Mouse (Mus musculus): ENCODE results near the gene Tmem217. TPM values are rescaled to one million over a fixed set of nuclear protein-coding genes. Genes with fewer than 3 reads are reported as not detected.
A peak's percentile ranks its signal among the peaks of the same experiment; 100 is the strongest.

The Tmem217 gene
- total RNA-seq, 1 experiment = 0.31 TPM

DNA sequence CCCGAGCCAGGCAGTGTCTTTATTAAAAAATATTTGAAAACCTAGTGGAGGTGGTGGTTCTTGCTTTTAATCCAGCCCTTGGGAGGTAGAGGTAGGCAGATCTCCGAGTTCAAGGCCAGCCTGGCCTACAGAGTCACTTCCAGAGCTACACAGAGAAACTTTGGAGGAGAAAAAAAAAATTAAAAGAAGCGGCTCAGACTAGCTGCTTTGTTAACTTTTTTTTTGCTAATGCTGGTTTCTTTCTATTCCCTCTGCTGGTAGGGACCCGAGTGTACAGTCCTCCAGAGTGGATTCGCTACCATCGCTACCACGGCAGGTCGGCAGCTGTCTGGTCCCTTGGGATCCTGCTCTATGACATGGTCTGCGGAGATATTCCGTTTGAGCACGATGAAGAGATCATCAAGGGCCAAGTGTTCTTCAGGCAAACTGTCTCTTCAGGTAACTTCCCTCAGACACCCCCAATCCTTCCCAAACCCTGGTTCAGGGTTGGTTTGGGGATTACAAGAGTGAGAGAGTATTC is 58.7 kb downstream of the Tmem217 start:
- no peak for TF ChIP-seq ZC3H11A (IDR thresholded peaks at IDR 0.05; ENCODE audit: borderline replicate concordance, low read depth, low read length)
- TF ChIP-seq ZNF384 (IDR thresholded peaks at IDR 0.05; ENCODE audit: low read depth, low read length) = no peak
- no peak for TF ChIP-seq HCFC1 (IDR thresholded peaks at IDR 0.05; ENCODE audit: borderline replicate concordance, insufficient read depth, low read length)
- no peak for TF ChIP-seq MAFK (IDR thresholded peaks at IDR 0.05; ENCODE audit: insufficient read depth, low read depth, low read length)
- TF ChIP-seq CHD2 (IDR thresholded peaks at IDR 0.05; ENCODE audit: low read depth, low read length) = no peak
- in situ Hi-C loops (cut with MboI; ENCODE audit: low sequenced_read_pairs in 2 of 2, unreplicated experiment in 2 of 2) = no loop called here
- Histone ChIP-seq H3K4me1 (ENCODE audit: control insufficient read depth in 2 of 2, insufficient read depth in 2 of 2, low read length in 2 of 2, poor library complexity in 1 of 2) (peaks cover 2 to 3% of the 10 kb centered on the region in 2 experiments; a peak in 2 of 4 replicates), H3K4me3 (ENCODE audit: insufficient read depth in 1 of 2, low read depth in 1 of 2, low read length in 2 of 2, poor library complexity in 1 of 2, severe bottlenecking in 1 of 2) (peak overlapping the region; percentile 71 to 99), H3K9ac (ENCODE audit: insufficient read depth, low read depth, low read length, poor library complexity, severe bottlenecking) (peak overlapping the region; percentile 68; the same call in 1 of the 2 replicates), H3K27ac (ENCODE audit: insufficient read depth, low read depth, low read length, poor library complexity, severe bottlenecking) (peak overlapping the region; percentile 42; the same call in 1 of the 2 replicates), H3K36me3 (ENCODE audit: control insufficient read depth, insufficient read depth, low read length, poor library complexity, severe bottlenecking) (peaks cover 35% of the 10 kb centered on the region), H3K9me3 (ENCODE audit: control insufficient read depth, insufficient read depth, low read depth, low read length) (no peaks in the 10 kb centered on the region)
- no peak for DNase-seq (ENCODE audit: low read depth, low spot score)

GRCm38 (mm10) chr17:29492269-29493191 is 59.7 kb downstream of the Tmem217 start:
- H3K9me3 ChIP-seq (ENCODE audit: control insufficient read depth, insufficient read depth, low read depth, low read length) = no peaks in the 10 kb centered on the region
- in situ Hi-C loops (cut with MboI; ENCODE audit: low sequenced_read_pairs in 2 of 2, unreplicated experiment in 2 of 2) = no loop called here
- H3K27ac ChIP-seq (ENCODE audit: insufficient read depth, low read depth, low read length, poor library complexity, severe bottlenecking) = peak overlapping the region; percentile 76
- H3K4me3 ChIP-seq (ENCODE audit: insufficient read depth in 1 of 2, low read depth in 1 of 2, low read length in 2 of 2, poor library complexity in 1 of 2, severe bottlenecking in 1 of 2) = peak overlapping the region; percentile 71 to 99
- peaks cover 2 to 4% of the 10 kb centered on the region in 2 experiments; a peak in 2 of 4 replicates for H3K4me1 ChIP-seq (ENCODE audit: control insufficient read depth in 2 of 2, insufficient read depth in 2 of 2, low read length in 2 of 2, poor library complexity in 1 of 2)
- peak; percentile 88 for DNase-seq (ENCODE audit: low read depth, low spot score)
- H3K36me3 ChIP-seq (ENCODE audit: control insufficient read depth, insufficient read depth, low read length, poor library complexity, severe bottlenecking) = peaks cover 35% of the 10 kb centered on the region
- peak; percentile 52 for TF ChIP-seq ZC3H11A (IDR thresholded peaks at IDR 0.05; ENCODE audit: borderline replicate concordance, low read depth, low read length)
- TF ChIP-seq MAFK (IDR thresholded peaks at IDR 0.05; ENCODE audit: insufficient read depth, low read depth, low read length) = peak; percentile 40; the same call in 1 of the 2 replicates
- TF ChIP-seq ZNF384 (IDR thresholded peaks at IDR 0.05; ENCODE audit: low read depth, low read length) = peak; percentile 100
- TF ChIP-seq CHD2 (IDR thresholded peaks at IDR 0.05; ENCODE audit: low read depth, low read length) = no peak
- TF ChIP-seq HCFC1 (IDR thresholded peaks at IDR 0.05; ENCODE audit: borderline replicate concordance, insufficient read depth, low read length) = no peak
- peak overlapping the region; percentile 98 for H3K9ac ChIP-seq (ENCODE audit: insufficient read depth, low read depth, low read length, poor library complexity, severe bottlenecking)

GRCm38 (mm10) chr17:29491591-29492268 is 60.5 kb downstream of the Tmem217 start:
- H3K9ac ChIP-seq (ENCODE audit: insufficient read depth, low read depth, low read length, poor library complexity, severe bottlenecking) = peak overlapping the region; percentile 98
- in situ Hi-C loops (cut with MboI; ENCODE audit: low sequenced_read_pairs in 2 of 2, unreplicated experiment in 2 of 2) = no loop called here
- H3K4me1 ChIP-seq (ENCODE audit: control insufficient read depth in 2 of 2, insufficient read depth in 2 of 2, low read length in 2 of 2, poor library complexity in 1 of 2) = peaks cover 2 to 4% of the 10 kb centered on the region in 2 experiments; a peak in 2 of 4 replicates
- H3K27ac ChIP-seq (ENCODE audit: insufficient read depth, low read depth, low read length, poor library complexity, severe bottlenecking) = peak overlapping the region; percentile 76
- peaks cover 35% of the 10 kb centered on the region for H3K36me3 ChIP-seq (ENCODE audit: control insufficient read depth, insufficient read depth, low read length, poor library complexity, severe bottlenecking)
- H3K4me3 ChIP-seq (ENCODE audit: insufficient read depth in 1 of 2, low read depth in 1 of 2, low read length in 2 of 2, poor library complexity in 1 of 2, severe bottlenecking in 1 of 2) = peak overlapping the region; percentile 71 to 99
- DNase-seq (ENCODE audit: low read depth, low spot score) = peak; percentile 56
- no peak for TF ChIP-seq ZNF384 (IDR thresholded peaks at IDR 0.05; ENCODE audit: low read depth, low read length)
- TF ChIP-seq MAFK (IDR thresholded peaks at IDR 0.05; ENCODE audit: insufficient read depth, low read depth, low read length) = no peak
- TF ChIP-seq ZC3H11A (IDR thresholded peaks at IDR 0.05; ENCODE audit: borderline replicate concordance, low read depth, low read length) = no peak
- no peak for TF ChIP-seq CHD2 (IDR thresholded peaks at IDR 0.05; ENCODE audit: low read depth, low read length)
- no peak for TF ChIP-seq HCFC1 (IDR thresholded peaks at IDR 0.05; ENCODE audit: borderline replicate concordance, insufficient read depth, low read length)
- no peaks in the 10 kb centered on the region for H3K9me3 ChIP-seq (ENCODE audit: control insufficient read depth, insufficient read depth, low read depth, low read length)
